Mouse (Mus musculus): ENCODE data around the gene Evi2. TPM values are rescaled to one million over a fixed set of nuclear protein-coding genes. Genes with fewer than 3 reads are reported as not detected.

The Evi2 gene
- polyA plus RNA-seq (2014; fragmentation: Nextera tagmentation; extraction: Ambion mirVana): 0.91 and 0.98 TPM in 2 replicates

DNA sequence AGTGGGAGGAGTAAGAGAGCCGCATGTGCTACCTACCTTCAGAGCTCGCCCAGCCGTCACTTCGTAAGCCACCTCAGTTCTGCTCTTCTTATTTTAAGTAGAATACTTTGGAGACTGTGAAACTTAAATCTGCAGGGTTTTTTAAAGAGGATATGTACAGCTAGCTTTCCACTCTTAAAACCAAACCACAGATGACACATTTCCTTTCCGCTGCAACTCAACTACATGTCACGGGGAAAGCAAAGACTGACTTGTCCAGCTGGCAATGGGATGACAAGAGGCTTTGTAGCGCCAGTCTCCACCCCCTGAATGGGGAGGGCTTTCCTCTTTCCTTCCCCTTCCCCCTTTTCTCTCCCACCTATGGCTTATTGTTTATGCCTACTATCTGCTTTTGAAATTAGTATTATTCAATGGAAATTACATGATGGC lies at the start of gene Evi2, which contains the start of gene Evi2a:
TSS of gene Evi2 (minus strand) at position 257 of the 429 bp plus-strand sequence.
TSS of gene Evi2a (minus strand) at position 277 of the 429 bp plus-strand sequence.
- Histone ChIP-seq H3K9me3 (ENCODE audit: control insufficient read depth, low read length) (no peaks in the 10 kb centered on the region), H3K36me3 (ENCODE audit: control insufficient read depth, insufficient read depth, low read length) (no peaks in the 10 kb centered on the region), H3K27me3 (ENCODE audit: control insufficient read depth, insufficient read depth, low read length) (no peaks in the 10 kb centered on the region), H3K4me1 (ENCODE audit: control insufficient read depth, insufficient read depth, low read length) (no peaks in the 10 kb centered on the region), H3K9ac (replicated peaks; ENCODE audit: low read depth, low read length) (no peak within 1 kb of the TSS), H3K27ac (ENCODE audit: low read depth, low read length) (no peak within 1 kb of the TSS), H3K4me2 (ENCODE audit: low read depth, low read length) (no peak within 1 kb of the TSS), H3K4me3 (ENCODE audit: low read depth, low read length) (no peak within 1 kb of the TSS)
- no peak for ATAC-seq (ENCODE audit: low read depth)
- 89% methylated on average over 7 of the region's 7 CpGs for WGBS

- no peak overlapping the region for H3K27ac ChIP-seq (ENCODE audit: low read depth, low read length)
- H3K27me3 ChIP-seq (ENCODE audit: control insufficient read depth, insufficient read depth, low read length): no peaks in the 10 kb centered on the region
- ATAC-seq (ENCODE audit: low read depth): no peak
- H3K4me2 ChIP-seq (ENCODE audit: low read depth, low read length): no peak overlapping the region
- peaks cover 17% of the 10 kb centered on the region; the same call in 1 of the 2 replicates for H3K36me3 ChIP-seq (ENCODE audit: control insufficient read depth, insufficient read depth, low read length)
- WGBS: 50% methylated on average over 5 of the region's 5 CpGs
- H3K4me3 ChIP-seq (ENCODE audit: low read depth, low read length): no peak overlapping the region
- H3K4me1 ChIP-seq (ENCODE audit: control insufficient read depth, insufficient read depth, low read length): no peaks in the 10 kb centered on the region
- H3K9ac ChIP-seq (replicated peaks; ENCODE audit: low read depth, low read length): no peak overlapping the region
- H3K9me3 ChIP-seq (ENCODE audit: control insufficient read depth, low read length): no peaks in the 10 kb centered on the region
Observed at GRCm38 (mm10) chr11:79577741-79578140, 47.4 kb upstream of the Evi2 start.

DNA sequence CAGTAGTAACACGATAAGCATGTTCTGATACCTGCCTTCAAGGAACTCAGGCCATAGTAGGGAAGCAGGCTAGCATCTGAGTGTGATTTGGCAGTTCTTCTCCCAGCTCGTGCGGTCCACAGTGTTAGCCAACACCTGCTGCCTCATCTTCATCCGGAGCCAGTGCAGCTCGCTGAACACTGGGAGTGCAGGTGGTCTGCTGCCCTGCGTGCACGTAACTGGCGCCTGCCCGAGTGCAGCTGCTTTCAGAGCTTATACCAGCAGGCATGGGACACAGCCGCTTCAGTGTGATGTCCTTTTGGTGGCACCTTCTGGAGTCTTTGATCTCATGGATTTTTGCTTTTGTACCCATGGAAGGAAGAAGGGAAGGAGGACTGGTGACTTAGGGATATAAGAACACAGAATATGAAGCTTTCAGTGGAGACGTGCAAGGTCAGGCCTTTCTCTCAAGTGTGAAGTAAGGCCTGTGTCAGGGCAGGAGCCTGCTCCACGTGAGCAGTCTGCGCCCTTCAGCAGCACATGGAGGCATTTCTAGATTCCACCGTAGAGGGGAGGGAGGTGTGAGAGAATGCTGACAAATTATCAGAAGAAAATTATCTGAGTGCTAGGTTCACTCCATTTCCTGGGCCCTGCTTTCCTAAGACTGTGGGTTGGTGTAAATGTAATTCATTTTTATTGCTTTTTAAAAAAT lies 45.1 kb upstream of the Evi2 start:
- Histone ChIP-seq H3K4me1 (ENCODE audit: control insufficient read depth, insufficient read depth, low read length) (no peaks in the 10 kb centered on the region), H3K36me3 (ENCODE audit: control insufficient read depth, insufficient read depth, low read length) (peaks cover 30% of the 10 kb centered on the region; the same call in 1 of the 2 replicates), H3K4me3 (ENCODE audit: low read depth, low read length) (no peak overlapping the region), H3K9ac (replicated peaks; ENCODE audit: low read depth, low read length) (no peak overlapping the region), H3K27me3 (ENCODE audit: control insufficient read depth, insufficient read depth, low read length) (no peaks in the 10 kb centered on the region), H3K4me2 (ENCODE audit: low read depth, low read length) (no peak overlapping the region), H3K27ac (ENCODE audit: low read depth, low read length) (no peak overlapping the region), H3K9me3 (ENCODE audit: control insufficient read depth, low read length) (no peaks in the 10 kb centered on the region)
- ATAC-seq (ENCODE audit: low read depth): no peak
- WGBS: 91% methylated on average over 14 of the region's 14 CpGs

GRCm38 (mm10) chr11:79573836-79574235 lies 43.4 kb upstream of the Evi2 start:
- Histone ChIP-seq H3K27me3 (ENCODE audit: control insufficient read depth, insufficient read depth, low read length) (no peaks in the 10 kb centered on the region), H3K36me3 (ENCODE audit: control insufficient read depth, insufficient read depth, low read length) (peaks cover 35% of the 10 kb centered on the region; the same call in 1 of the 2 replicates), H3K9me3 (ENCODE audit: control insufficient read depth, low read length) (no peaks in the 10 kb centered on the region), H3K4me1 (ENCODE audit: control insufficient read depth, insufficient read depth, low read length) (no peaks in the 10 kb centered on the region), H3K9ac (replicated peaks; ENCODE audit: low read depth, low read length) (no peak overlapping the region), H3K4me2 (ENCODE audit: low read depth, low read length) (no peak overlapping the region), H3K27ac (ENCODE audit: low read depth, low read length) (no peak overlapping the region), H3K4me3 (ENCODE audit: low read depth, low read length) (no peak overlapping the region)
- ATAC-seq (ENCODE audit: low read depth): no peak
- 76% methylated on average over 3 of the region's 3 CpGs for WGBS

DNA sequence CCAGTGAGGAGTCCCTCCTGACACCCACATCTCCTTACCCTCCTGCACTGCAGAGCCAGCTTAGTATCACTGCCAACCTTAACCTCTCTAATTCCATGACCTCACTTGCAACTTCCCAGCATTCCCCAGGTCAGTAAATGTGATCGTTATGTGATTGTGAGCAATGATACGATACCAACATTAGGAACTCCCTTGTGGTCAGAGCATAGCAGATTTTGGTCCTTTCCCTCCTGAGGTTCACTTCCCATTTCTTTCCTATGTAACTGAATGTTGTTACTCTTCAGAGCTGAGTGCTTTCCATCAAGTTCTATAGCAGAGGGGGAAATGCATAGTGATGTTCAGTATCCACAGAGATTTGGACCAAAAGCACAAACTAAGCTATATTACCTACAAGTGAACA lies 39.9 kb upstream of the Evi2 start:
- 95% methylated on average over 2 of the region's 2 CpGs for WGBS
- ATAC-seq (ENCODE audit: low read depth): no peak
- no peaks in the 10 kb centered on the region for H3K27me3 ChIP-seq (ENCODE audit: control insufficient read depth, insufficient read depth, low read length)
- H3K36me3 ChIP-seq (ENCODE audit: control insufficient read depth, insufficient read depth, low read length): peaks cover 58% of the 10 kb centered on the region
- H3K4me3 ChIP-seq (ENCODE audit: low read depth, low read length): no peak overlapping the region
- no peak overlapping the region for H3K27ac ChIP-seq (ENCODE audit: low read depth, low read length)
- no peak overlapping the region for H3K4me2 ChIP-seq (ENCODE audit: low read depth, low read length)
- H3K4me1 ChIP-seq (ENCODE audit: control insufficient read depth, insufficient read depth, low read length): no peaks in the 10 kb centered on the region
- H3K9me3 ChIP-seq (ENCODE audit: control insufficient read depth, low read length): no peaks in the 10 kb centered on the region
- no peak overlapping the region for H3K9ac ChIP-seq (replicated peaks; ENCODE audit: low read depth, low read length)

GRCm38 (mm10) chr11:79568197-79568911 lies 38.0 kb upstream of the Evi2 start:
- H3K36me3 ChIP-seq (ENCODE audit: control insufficient read depth, insufficient read depth, low read length): peaks cover 63% of the 10 kb centered on the region
- H3K27ac ChIP-seq (ENCODE audit: low read depth, low read length): no peak overlapping the region
- H3K4me2 ChIP-seq (ENCODE audit: low read depth, low read length): no peak overlapping the region
- H3K9me3 ChIP-seq (ENCODE audit: control insufficient read depth, low read length): no peaks in the 10 kb centered on the region
- H3K27me3 ChIP-seq (ENCODE audit: control insufficient read depth, insufficient read depth, low read length): no peaks in the 10 kb centered on the region
- H3K4me1 ChIP-seq (ENCODE audit: control insufficient read depth, insufficient read depth, low read length): no peaks in the 10 kb centered on the region
- ATAC-seq (ENCODE audit: low read depth): no peak
- 95% methylated on average over 11 of the region's 11 CpGs for whole genome bisulfite sequencing
- no peak overlapping the region for H3K9ac ChIP-seq (replicated peaks; ENCODE audit: low read depth, low read length)
- H3K4me3 ChIP-seq (ENCODE audit: low read depth, low read length): no peak overlapping the region

DNA sequence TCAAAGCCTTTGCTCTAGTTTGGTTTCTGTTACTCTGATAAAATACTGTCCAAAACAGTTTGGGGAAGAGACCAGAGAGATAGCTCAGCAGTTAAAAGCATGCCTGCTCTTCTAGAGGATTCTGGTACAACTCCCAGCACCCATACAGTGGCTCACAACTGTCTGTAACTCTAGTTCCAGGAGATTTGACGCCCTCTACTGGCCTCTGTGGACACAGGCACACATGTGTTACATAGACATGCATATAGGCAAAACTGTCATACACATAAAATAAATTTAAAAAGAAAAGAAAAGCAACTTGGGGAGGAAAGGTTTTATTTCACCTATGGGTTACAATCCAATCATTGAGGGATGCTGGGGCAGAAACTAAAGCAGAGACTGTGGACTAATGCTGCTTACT lies 36.6 kb upstream of the Evi2 start:
- no peak overlapping the region for H3K4me2 ChIP-seq (ENCODE audit: low read depth, low read length)
- no peaks in the 10 kb centered on the region for H3K4me1 ChIP-seq (ENCODE audit: control insufficient read depth, insufficient read depth, low read length)
- H3K36me3 ChIP-seq (ENCODE audit: control insufficient read depth, insufficient read depth, low read length): peaks cover 66% of the 10 kb centered on the region
- H3K27ac ChIP-seq (ENCODE audit: low read depth, low read length): no peak overlapping the region
- WGBS: 55% methylated on average over 1 of the region's 1 CpGs
- H3K27me3 ChIP-seq (ENCODE audit: control insufficient read depth, insufficient read depth, low read length): no peaks in the 10 kb centered on the region
- no peak overlapping the region for H3K4me3 ChIP-seq (ENCODE audit: low read depth, low read length)
- no peak for ATAC-seq (ENCODE audit: low read depth)
- H3K9me3 ChIP-seq (ENCODE audit: control insufficient read depth, low read length): no peaks in the 10 kb centered on the region
- H3K9ac ChIP-seq (replicated peaks; ENCODE audit: low read depth, low read length): no peak overlapping the region

GRCm38 (mm10) chr11:79563493-79563892 lies 33.1 kb upstream of the Evi2 start:
- 92% methylated on average over 7 of the region's 7 CpGs for WGBS
- Histone ChIP-seq H3K27ac (ENCODE audit: low read depth, low read length) (no peak overlapping the region), H3K9ac (replicated peaks; ENCODE audit: low read depth, low read length) (no peak overlapping the region), H3K9me3 (ENCODE audit: control insufficient read depth, low read length) (no peaks in the 10 kb centered on the region), H3K27me3 (ENCODE audit: control insufficient read depth, insufficient read depth, low read length) (no peaks in the 10 kb centered on the region), H3K36me3 (ENCODE audit: control insufficient read depth, insufficient read depth, low read length) (peaks cover 65% of the 10 kb centered on the region), H3K4me1 (ENCODE audit: control insufficient read depth, insufficient read depth, low read length) (no peaks in the 10 kb centered on the region), H3K4me2 (ENCODE audit: low read depth, low read length) (no peak overlapping the region), H3K4me3 (ENCODE audit: low read depth, low read length) (no peak overlapping the region)
- no peak for ATAC-seq (ENCODE audit: low read depth)

DNA sequence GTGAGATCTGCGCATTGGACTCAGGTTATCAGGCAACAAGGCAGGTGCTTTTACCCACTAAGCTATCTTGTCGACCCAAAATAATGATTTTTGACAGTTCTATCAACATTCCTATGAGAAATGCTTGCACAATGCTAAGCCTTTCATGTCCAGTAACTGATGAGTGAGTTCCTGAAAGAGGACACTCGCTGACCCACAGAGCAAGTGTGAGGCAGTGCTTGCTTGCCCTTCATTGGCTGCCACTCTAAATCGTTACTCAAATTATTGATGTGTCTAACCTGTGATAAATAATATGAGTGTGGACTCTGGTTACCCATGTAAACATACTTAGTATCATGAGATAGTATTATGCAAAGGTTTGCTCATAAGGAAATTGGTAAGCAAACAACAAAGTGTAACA lies 30.1 kb upstream of the Evi2 start:
- WGBS: 95% methylated on average over 4 of the region's 4 CpGs
- H3K9ac ChIP-seq (replicated peaks; ENCODE audit: low read depth, low read length): no peak overlapping the region
- no peak overlapping the region for H3K4me2 ChIP-seq (ENCODE audit: low read depth, low read length)
- no peaks in the 10 kb centered on the region for H3K9me3 ChIP-seq (ENCODE audit: control insufficient read depth, low read length)
- no peaks in the 10 kb centered on the region for H3K4me1 ChIP-seq (ENCODE audit: control insufficient read depth, insufficient read depth, low read length)
- no peak overlapping the region for H3K27ac ChIP-seq (ENCODE audit: low read depth, low read length)
- no peak overlapping the region for H3K4me3 ChIP-seq (ENCODE audit: low read depth, low read length)
- no peaks in the 10 kb centered on the region for H3K27me3 ChIP-seq (ENCODE audit: control insufficient read depth, insufficient read depth, low read length)
- ATAC-seq (ENCODE audit: low read depth): no peak
- H3K36me3 ChIP-seq (ENCODE audit: control insufficient read depth, insufficient read depth, low read length): peaks cover 59% of the 10 kb centered on the region

All from neural tube, embryonic 14.5 days (tissue).